Mouse (Mus musculus): ENCODE results near the gene Srarp. TPM values are rescaled to one million over a fixed set of nuclear protein-coding genes. Genes with fewer than 3 reads are reported as not detected.

The Srarp gene
- total RNA-seq, 2 experiments from 2014 or later, result not detected

- intact Hi-C loops (cut with DNase I), result no loop called here
- peak in 1 of 2 experiments; percentile 54 for DNase-seq
Observed at GRCm38 (mm10) chr4:141426796-141427745, 8.8 kb downstream of the Srarp start.

GRCm38 (mm10) chr4:141425484-141426479, 10.1 kb downstream of the Srarp start:
- peak; percentile 84 to 86 for DNase-seq
- intact Hi-C loops (cut with DNase I), result no loop called here

GRCm38 (mm10) chr4:141423691-141424431, 12.0 kb downstream of the Srarp start:
- DNase-seq, result peak in 1 of 2 experiments; percentile 34
- intact Hi-C loops (cut with DNase I), result no loop called here

GRCm38 (mm10) chr4:141423288-141423687, 12.6 kb downstream of the Srarp start:
- peak; percentile 51 to 67 for DNase-seq
- intact Hi-C loops (cut with DNase I), result no loop called here

- intact Hi-C loops (cut with DNase I), result no loop called here
- peak in 1 of 2 experiments; percentile 34 for DNase-seq
Observed at GRCm38 (mm10) chr4:141422841-141423240, 13.1 kb downstream of the Srarp start.

GRCm38 (mm10) chr4:141421423-141421822, 14.5 kb downstream of the Srarp start:
- peak; percentile 92 to 93 for DNase-seq
- intact Hi-C loops (cut with DNase I), result no loop called here

- DNase-seq, result peak; percentile 66
- intact Hi-C loops (cut with DNase I), result no loop called here
Observed at GRCm38 (mm10) chr4:141420886-141421285, 15.0 kb downstream of the Srarp start.

- peak in 1 of 2 experiments; percentile 23 for DNase-seq
- intact Hi-C loops (cut with DNase I), result no loop called here
Observed at GRCm38 (mm10) chr4:141420192-141420829, 15.6 kb downstream of the Srarp start, which contains the start of gene Hspb7. Gene Hspb7 (plus strand): TSS chr4:141420779.

- DNase-seq, result peak; percentile 69 to 76
Observed at GRCm38 (mm10) chr4:141419398-141420191, 16.3 kb downstream of the Srarp start.

GRCm38 (mm10) chr4:141415924-141416323, 20.0 kb downstream of the Srarp start, which contains the start of gene Clcnkb:
Gene Clcnkb (minus strand): TSS chr4:141416014.
- DNase-seq, result no peak
- intact Hi-C loops (cut with DNase I), result no loop called here

More at GRCm38 (mm10) chr4:141419398-141420191, 16.3 kb downstream of the Srarp start:
- intact Hi-C loops (cut with DNase I), result no loop called here

- intact Hi-C loops (cut with DNase I), result no loop called here
- DNase-seq, result no peak
Observed at GRCm38 (mm10) chr4:141411430-141411992, 24.4 kb downstream of the Srarp start.

GRCm38 (mm10) chr4:141408577-141408976, 27.3 kb downstream of the Srarp start:
- DNase-seq, result no peak
- intact Hi-C loops (cut with DNase I), result no loop called here

GRCm38 (mm10) chr4:141406516-141407299, 29.2 kb downstream of the Srarp start:
- DNase-seq, result peak; percentile 81 to 84
- intact Hi-C loops (cut with DNase I), result loop anchor here (1.0 kb wide), 1 partner anchor 169 kb away; no protein-coding TSS in a partner anchor

- DNase-seq, result no peak
- intact Hi-C loops (cut with DNase I), result no loop called here
Observed at GRCm38 (mm10) chr4:141405314-141405622, 30.6 kb downstream of the Srarp start.

- intact Hi-C loops (cut with DNase I), result loop anchor here (1.0 to 5.0 kb wide), 2 partner anchors 26 to 98 kb away; no protein-coding TSS in a partner anchor
- DNase-seq, result peak; percentile 92 to 95
Observed at GRCm38 (mm10) chr4:141404518-141405313, 31.2 kb downstream of the Srarp start.

- DNase-seq, result no peak
- intact Hi-C loops (cut with DNase I), result loop anchor here (5.0 kb wide), 1 partner anchor 102 kb away; no protein-coding TSS in a partner anchor
Observed at GRCm38 (mm10) chr4:141400171-141400570, 35.7 kb downstream of the Srarp start.

- DNase-seq, result no peak
- intact Hi-C loops (cut with DNase I), result no loop called here
Observed at GRCm38 (mm10) chr4:141398545-141398944, 37.4 kb downstream of the Srarp start, which contains the start of gene Clcnka. Gene Clcnka (minus strand): TSS chr4:141398724.

All from heart, postnatal 10 days (tissue).